Mouse (Mus musculus) embryonic facial prominence, embryonic 14.5 days (tissue): ENCODE data around the gene Mon1a. TPM values are rescaled to one million over a fixed set of nuclear protein-coding genes. Genes with fewer than 3 reads are reported as not detected.

Experiments used
- ATAC-seq: fragments of 200-750 bp; cut with Nextera tagmentation; 2 replicates; pipeline ENCODE4 v1.8.0; 2017; ENCODE audit warnings: low read depth, moderate number of reproducible peaks, moderate TSS enrichment
- DNase-seq: peaks from one replicate; pipeline ENCODE4 v3.0.0-alpha.2; 2015; ENCODE audit warnings: low spot score
- H3K27ac ChIP-seq: fragments of 300-500 bp; sonication (generic); replicated peaks from 2 replicates; pipeline ENCODE4 v1.5.1; 2014; ENCODE audit warnings: low read depth, mild to moderate bottlenecking, low read length, moderate library complexity
- H3K27me3 ChIP-seq: fragments of 300-500 bp; sonication (generic); replicated peaks from 2 replicates; pipeline ENCODE4 v1.6.1; 2014; ENCODE audit warnings: low read length; ENCODE audit not compliant: control insufficient read depth, insufficient read depth
- H3K36me3 ChIP-seq: fragments of 300-500 bp; sonication (generic); 2 replicates; pipeline ENCODE4 v1.6.1; 2014; ENCODE audit warnings: low read length, mixed read lengths; ENCODE audit not compliant: control insufficient read depth, insufficient read depth
- H3K4me1 ChIP-seq: fragments of 300-500 bp; sonication (generic); 2 replicates; pipeline ENCODE4 v1.6.1; 2014; ENCODE audit warnings: antibody characterized with exemption, low read length; ENCODE audit not compliant: control insufficient read depth, insufficient read depth
- H3K4me2 ChIP-seq: fragments of 300-500 bp; sonication (generic); 2 replicates; pipeline ENCODE4 v1.6.1; 2014; ENCODE audit warnings: low read depth, mild to moderate bottlenecking, low read length, moderate library complexity, mixed read lengths
- H3K4me3 ChIP-seq: fragments of 300-500 bp; sonication (generic); 2 replicates; pipeline ENCODE4 v1.5.1; 2014; ENCODE audit warnings: low read depth, mild to moderate bottlenecking, low read length
- H3K9ac ChIP-seq: fragments of 300-500 bp; sonication (generic); 2 replicates; pipeline ENCODE4 v1.6.1; 2014; ENCODE audit warnings: low read depth, mild to moderate bottlenecking, low read length, moderate library complexity, mixed read lengths
- H3K9me3 ChIP-seq: fragments of 300-500 bp; sonication (generic); 2 replicates; pipeline ENCODE4 v1.6.1; 2016; ENCODE audit warnings: low read length; ENCODE audit not compliant: control insufficient read depth
- WGBS: fragments of 180-500 bp; shearing (Covaris S2); extraction: QIAGEN DNeasy Blood & Tissue Kit; methylation state at CpG from one replicate; pipeline ENCODE4 v1.1.7; 2014; 5-methylcytosine and 5-hydroxymethylcytosine counted together
- polyA plus RNA-seq: library from polyadenylated mRNA; unstranded; fragments of >200 nt; fragmentation: Nextera tagmentation; extraction: Ambion mirVana; gene quantifications from 2 replicates; pipeline ENCODE4 v1.2.1, GENCODE M21; 2014

The Mon1a gene
- polyA plus RNA-seq, 1 experiment from 2014 or later: 11.4 TPM

DNA sequence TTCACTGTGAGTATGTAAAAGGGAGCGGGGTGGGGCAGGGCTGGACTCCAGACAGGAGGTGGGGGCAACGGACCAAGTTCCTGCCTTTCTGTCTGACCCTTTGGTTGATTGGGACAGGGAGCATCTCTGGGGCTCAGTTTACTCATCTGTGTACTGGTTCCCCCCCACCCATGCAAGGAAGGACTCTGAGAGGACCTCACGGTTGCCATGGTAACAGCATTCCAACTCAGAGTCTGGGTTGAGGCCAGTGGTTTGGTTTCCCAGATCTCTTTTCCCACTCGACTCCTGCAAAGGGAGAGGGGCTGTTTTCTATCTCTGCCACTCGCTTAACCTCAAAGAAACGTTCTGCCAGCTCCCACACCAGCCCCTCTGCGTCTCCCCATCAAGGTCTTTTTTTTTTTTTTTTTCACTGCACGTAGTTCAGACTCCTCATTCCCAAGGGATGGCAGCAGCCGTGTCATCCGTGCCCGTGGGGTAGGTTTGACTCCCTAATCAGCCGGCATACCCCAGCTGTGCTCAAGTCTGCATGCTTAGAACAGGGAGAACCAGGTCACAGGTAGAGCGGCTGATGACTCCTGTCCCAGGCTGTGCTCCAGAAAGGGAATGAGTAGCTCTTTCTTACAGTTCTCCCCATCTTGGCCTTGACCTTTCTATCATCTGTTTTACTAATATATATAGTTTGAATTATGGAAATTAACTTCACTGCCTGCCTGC, 30.1 kb downstream of the Mon1a start:
- Histone ChIP-seq H3K4me2 (peak overlapping the region; percentile 8; the same call in 1 of the 2 replicates), H3K9ac (0 out of 2 replicates have a peak overlapping the region, but pooled peaks have one; percentile 19), H3K27me3 (no peaks in the 10 kb centered on the region), H3K4me3 (no peak overlapping the region), H3K4me1 (peaks cover 13% of the 10 kb centered on the region), H3K36me3 (0 out of 2 replicates have a peak, but pooled peaks cover 4% of the 10 kb centered on the region), H3K27ac (peak overlapping the region; percentile 44; the same call in 1 of the 2 replicates), H3K9me3 (no peaks in the 10 kb centered on the region)
- peak; percentile 88 for DNase-seq
- no peak for ATAC-seq
- 27% methylated on average over 13 of the region's 13 CpGs for WGBS

DNA sequence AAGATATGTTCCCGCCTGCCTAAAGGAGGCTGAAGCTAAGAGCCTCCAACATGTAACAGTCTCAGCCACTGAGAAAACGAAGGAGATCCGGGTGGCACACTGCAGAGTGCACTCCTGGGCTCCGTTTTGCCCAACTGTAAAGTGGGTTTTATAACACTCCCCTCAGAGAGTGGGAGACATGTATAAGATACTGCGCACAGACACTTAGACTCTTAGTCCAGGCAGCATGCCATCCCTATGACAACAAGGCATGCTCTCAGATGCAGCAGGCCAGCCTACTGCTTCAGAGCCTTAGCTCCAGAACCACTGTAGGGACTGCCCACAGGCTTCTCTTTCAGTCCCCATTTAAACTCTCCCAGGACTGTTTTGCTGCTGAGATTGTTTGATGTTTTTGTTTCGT, 30.9 kb downstream of the Mon1a start:
- Histone ChIP-seq H3K36me3 (0 out of 2 replicates have a peak, but pooled peaks cover 4% of the 10 kb centered on the region), H3K27ac (0 out of 2 replicates have a peak overlapping the region, but pooled peaks have one; percentile 44), H3K4me3 (no peak overlapping the region), H3K9me3 (no peaks in the 10 kb centered on the region), H3K4me1 (peaks cover 15% of the 10 kb centered on the region), H3K9ac (no peak overlapping the region), H3K4me2 (no peak overlapping the region), H3K27me3 (no peaks in the 10 kb centered on the region)
- DNase-seq (no peak), ATAC-seq (no peak)
- 83% methylated on average over 6 of the region's 6 CpGs for WGBS

DNA sequence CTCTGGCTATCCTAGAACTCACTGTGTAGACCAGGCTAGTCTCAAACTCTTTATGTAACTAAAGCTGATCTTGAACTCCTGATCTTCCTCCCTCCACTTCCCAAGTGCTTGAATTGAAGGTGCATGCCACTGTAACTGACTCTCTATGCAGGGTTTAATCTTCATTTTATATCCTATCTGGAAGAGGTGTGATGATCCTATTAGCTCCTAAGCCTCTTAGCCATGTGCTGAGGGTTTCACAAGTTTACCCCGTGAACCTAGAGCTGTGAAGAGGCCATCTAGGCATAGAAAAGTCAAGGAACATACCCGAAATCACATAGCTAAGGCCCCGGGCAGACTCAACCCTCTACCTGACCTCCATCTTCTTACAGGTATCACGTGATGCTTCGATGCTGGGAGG, 31.5 kb downstream of the Mon1a start:
- Histone ChIP-seq H3K36me3 (0 out of 2 replicates have a peak, but pooled peaks cover 4% of the 10 kb centered on the region), H3K4me2 (no peak overlapping the region), H3K9ac (no peak overlapping the region), H3K27ac (no peak overlapping the region), H3K4me1 (peaks cover 20% of the 10 kb centered on the region), H3K9me3 (no peaks in the 10 kb centered on the region), H3K4me3 (no peak overlapping the region), H3K27me3 (no peaks in the 10 kb centered on the region)
- DNase-seq: no peak
- ATAC-seq: no peak
- 90% methylated on average over 5 of the region's 5 CpGs for WGBS

GRCm38 (mm10) chr9:107923021-107923420, 35.1 kb downstream of the Mon1a start:
- 33% methylated on average over 7 of the region's 7 CpGs for WGBS
- ATAC-seq (no peak), DNase-seq (no peak)
- Histone ChIP-seq H3K9me3 (no peaks in the 10 kb centered on the region), H3K27me3 (no peaks in the 10 kb centered on the region), H3K36me3 (no peaks in the 10 kb centered on the region), H3K4me2 (no peak overlapping the region), H3K9ac (no peak overlapping the region), H3K4me1 (peaks cover 13% of the 10 kb centered on the region), H3K4me3 (no peak overlapping the region), H3K27ac (no peak overlapping the region)

DNA sequence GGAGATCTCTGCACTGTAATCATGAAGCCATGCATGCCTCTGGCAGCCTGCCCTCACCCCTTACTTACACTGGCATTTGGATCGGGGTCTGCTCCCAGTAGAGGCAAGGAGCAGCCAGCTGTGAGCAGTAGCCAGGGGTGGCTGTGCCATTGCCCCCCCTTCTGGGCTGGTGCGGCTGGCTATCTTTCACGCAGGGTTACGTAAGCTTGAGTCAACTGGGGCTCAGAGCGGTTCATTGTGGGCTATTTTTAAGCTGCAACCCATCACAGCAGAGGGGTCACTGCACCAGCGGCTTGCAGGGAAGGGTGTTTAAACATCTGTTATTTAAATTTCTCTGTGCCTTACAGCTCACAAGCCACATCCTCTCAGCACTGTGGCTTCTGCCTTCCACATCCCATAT, 36.0 kb downstream of the Mon1a start:
- H3K4me2 ChIP-seq: no peak overlapping the region
- ATAC-seq: peak; percentile 27; the same call in 1 of the 2 replicates
- 32% methylated on average over 6 of the region's 6 CpGs for WGBS
- H3K27ac ChIP-seq: no peak overlapping the region
- no peak overlapping the region for H3K4me3 ChIP-seq
- H3K4me1 ChIP-seq: peaks cover 7% of the 10 kb centered on the region; the same call in 1 of the 2 replicates
- H3K27me3 ChIP-seq: no peaks in the 10 kb centered on the region
- H3K9ac ChIP-seq: no peak overlapping the region
- H3K36me3 ChIP-seq: no peaks in the 10 kb centered on the region
- peak; percentile 48 for DNase-seq
- no peaks in the 10 kb centered on the region for H3K9me3 ChIP-seq

- Histone ChIP-seq H3K4me3 (no peak overlapping the region), H3K4me1 (peaks cover 7% of the 10 kb centered on the region; the same call in 1 of the 2 replicates), H3K27me3 (no peaks in the 10 kb centered on the region), H3K4me2 (no peak overlapping the region), H3K36me3 (no peaks in the 10 kb centered on the region), H3K9me3 (no peaks in the 10 kb centered on the region), H3K27ac (no peak overlapping the region), H3K9ac (no peak overlapping the region)
- 27% methylated on average over 3 of the region's 3 CpGs for WGBS
- ATAC-seq (no peak), DNase-seq (no peak)
Measured at GRCm38 (mm10) chr9:107925251-107925650, 37.3 kb downstream of the Mon1a start.

- H3K9me3 ChIP-seq: no peaks in the 10 kb centered on the region
- no peak for ATAC-seq
- WGBS: 48% methylated on average over 9 of the region's 9 CpGs
Measured at GRCm38 (mm10) chr9:107926920-107927420, 39.0 kb downstream of the Mon1a start.

DNA sequence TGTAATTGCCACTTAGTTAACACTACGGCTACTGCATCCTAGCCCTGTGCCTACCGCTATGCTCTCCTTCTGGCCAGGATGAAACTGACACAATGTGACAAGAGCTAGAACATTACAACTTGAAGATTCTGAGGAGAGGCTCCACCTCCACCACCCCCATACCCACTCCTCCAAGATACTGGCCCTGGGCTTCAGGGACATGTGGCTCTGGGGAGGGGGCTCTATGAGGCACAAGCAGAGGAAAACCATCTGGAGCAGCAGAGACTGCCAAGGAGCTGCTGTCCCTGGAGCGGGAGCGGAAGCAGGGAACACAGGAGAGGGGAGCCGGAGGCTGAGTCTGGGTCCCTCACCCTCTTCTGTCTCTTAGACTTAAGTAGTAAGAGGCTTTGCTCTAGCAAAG, 39.8 kb downstream of the Mon1a start:
- Histone ChIP-seq H3K27me3 (no peaks in the 10 kb centered on the region), H3K4me2 (no peak overlapping the region), H3K4me1 (peaks cover 7% of the 10 kb centered on the region; the same call in 1 of the 2 replicates), H3K27ac (no peak overlapping the region), H3K4me3 (no peak overlapping the region), H3K9me3 (no peaks in the 10 kb centered on the region), H3K36me3 (no peaks in the 10 kb centered on the region), H3K9ac (no peak overlapping the region)
- DNase-seq (no peak), ATAC-seq (no peak)
- WGBS: 72% methylated on average over 5 of the region's 5 CpGs

More at GRCm38 (mm10) chr9:107926920-107927420, 39.0 kb downstream of the Mon1a start:
- peaks cover 7% of the 10 kb centered on the region; the same call in 1 of the 2 replicates for H3K4me1 ChIP-seq
- H3K4me3 ChIP-seq: no peak overlapping the region
- H3K4me2 ChIP-seq: no peak overlapping the region
- H3K27me3 ChIP-seq: no peaks in the 10 kb centered on the region
- no peak overlapping the region for H3K9ac ChIP-seq
- no peak overlapping the region for H3K27ac ChIP-seq
- DNase-seq: no peak
- no peaks in the 10 kb centered on the region for H3K36me3 ChIP-seq
